Mouse (Mus musculus): ENCODE data around the gene Zkscan17.

DNA sequence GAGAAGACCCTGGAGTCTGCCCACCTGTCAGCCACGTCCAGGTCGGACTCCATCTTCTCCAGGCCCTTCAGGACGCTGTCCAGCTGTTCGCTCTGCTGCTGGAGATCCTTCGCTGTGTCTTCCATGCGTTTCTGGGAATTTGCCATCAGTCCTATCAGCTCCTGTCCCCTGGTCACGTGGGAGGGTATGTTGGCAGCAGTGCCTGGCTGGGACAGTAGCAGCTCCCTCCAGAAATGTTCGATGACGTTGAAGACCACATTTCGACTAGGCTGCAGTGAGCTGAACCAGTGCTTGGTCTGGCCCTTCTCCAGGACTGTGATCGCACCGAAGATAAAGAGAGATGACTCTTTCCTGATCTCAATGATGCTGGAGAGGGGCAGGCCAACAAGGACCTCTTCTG lies 88.6 kb downstream of the Zkscan17 start:
- TF ChIP-seq CTCF (IDR thresholded peaks at IDR 0.05; ENCODE audit: low read depth, low read length), result no peak
- TF ChIP-seq TAL1 (conservative IDR thresholded peaks at IDR 0.05; ENCODE audit: low read depth, low read length), result no peak
- no peak for TF ChIP-seq GATA1 (IDR thresholded peaks at IDR 0.05; ENCODE audit: borderline replicate concordance, low read length)
- no peak for TF ChIP-seq POLR2AphosphoS5 (IDR thresholded peaks at IDR 0.05; ENCODE audit: insufficient replicate concordance, low read depth, low read length)
- no peak for TF ChIP-seq GATA2 (IDR thresholded peaks at IDR 0.05; ENCODE audit: borderline replicate concordance, low read depth, low read length)

Data from G1E (cell line).